Mouse (Mus musculus): ENCODE results near the gene Akap12. TPM values are rescaled to one million over a fixed set of nuclear protein-coding genes. Genes with fewer than 3 reads are reported as not detected.

Akap12 gene
- polyA plus RNA-seq, 1 experiment from 2014 or later, result 53.7 TPM

DNA sequence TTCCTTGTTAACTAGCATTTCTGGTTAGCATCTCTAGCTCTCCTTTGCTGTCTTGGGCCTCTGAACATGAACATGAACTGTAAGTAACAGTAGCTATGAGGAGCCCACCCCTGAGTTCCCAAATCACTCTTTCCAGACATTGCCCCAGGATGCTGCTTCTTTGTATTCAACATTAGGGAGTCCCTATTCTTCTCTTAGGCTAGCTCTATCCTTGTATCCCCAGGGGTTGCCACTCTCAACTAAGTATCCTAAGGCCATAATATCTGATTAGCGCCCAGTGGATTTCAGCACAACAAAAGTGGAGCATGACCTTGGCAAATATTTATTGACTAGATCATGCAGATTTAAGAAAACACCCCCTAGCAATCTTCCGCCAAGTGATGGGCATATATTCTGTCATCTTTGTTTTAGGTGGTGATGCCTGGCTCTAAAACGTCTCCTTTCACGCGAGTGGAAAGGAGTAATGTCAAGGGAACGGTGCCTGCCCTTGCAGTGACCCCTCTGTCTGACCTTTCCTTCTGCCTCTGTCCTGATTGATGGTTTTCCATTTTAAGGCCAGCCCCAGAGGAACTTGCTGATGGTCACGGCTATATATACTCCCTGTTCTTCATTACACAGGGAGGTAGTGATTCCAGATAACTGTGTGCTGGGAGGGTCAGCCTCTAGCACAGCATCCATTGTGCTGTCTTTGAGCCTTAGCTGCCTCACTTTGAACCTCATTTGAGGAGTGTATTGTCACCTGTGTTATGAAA, 66.2 kb downstream of the Akap12 start:
- Histone ChIP-seq H3K9ac (ENCODE audit: low read depth, low read length) (no peak overlapping the region), H3K27me3 (ENCODE audit: insufficient read depth, low read length) (no peaks in the 10 kb centered on the region), H3K4me3 (replicated peaks; ENCODE audit: low read depth, low read length) (no peak overlapping the region), H3K27ac (no peak overlapping the region), H3K9me3 (replicated peaks; ENCODE audit: low read length) (no peaks in the 10 kb centered on the region), H3K36me3 (ENCODE audit: insufficient read depth, low read length) (no peaks in the 10 kb centered on the region), H3K4me1 (replicated peaks; ENCODE audit: insufficient read depth, low read length) (no peaks in the 10 kb centered on the region), H3K4me2 (ENCODE audit: low read length) (no peak overlapping the region)
- TF ChIP-seq CTCF (IDR thresholded peaks at IDR 0.05; ENCODE audit: low read depth), result no peak
- DNase-seq (ENCODE audit: low spot score) (no peak), ATAC-seq (replicated peaks; ENCODE audit: low FRiP score, low read depth) (no peak)
- WGBS, result 47% methylated on average over 7 of the region's 7 CpGs

DNA sequence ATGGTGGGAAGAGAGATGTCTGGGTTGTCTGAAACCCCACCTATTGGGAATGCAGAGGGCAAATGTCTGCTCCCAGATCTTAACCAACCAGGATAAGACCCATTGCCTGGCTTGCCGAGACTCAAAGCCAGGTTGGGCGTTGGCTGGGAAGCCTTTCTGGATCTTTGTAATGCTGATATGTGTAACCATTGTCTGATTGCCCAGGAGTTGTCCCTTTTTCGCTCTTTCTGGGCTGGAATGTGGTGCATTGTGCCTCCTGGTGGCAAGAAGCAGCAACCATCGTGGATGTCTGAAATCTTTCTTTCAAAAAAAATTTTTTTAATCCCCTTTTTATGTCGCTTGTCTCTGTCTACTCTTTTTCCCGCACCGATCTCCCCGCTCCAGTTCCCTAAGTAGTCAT, 67.1 kb downstream of the Akap12 start:
- Histone ChIP-seq H3K36me3 (ENCODE audit: insufficient read depth, low read length) (no peaks in the 10 kb centered on the region), H3K27me3 (ENCODE audit: insufficient read depth, low read length) (no peaks in the 10 kb centered on the region), H3K4me2 (ENCODE audit: low read length) (peak overlapping the region; percentile 65; the same call in 1 of the 2 replicates), H3K9ac (ENCODE audit: low read depth, low read length) (peak overlapping the region; percentile 49; the same call in 1 of the 2 replicates), H3K4me3 (replicated peaks; ENCODE audit: low read depth, low read length) (no peak overlapping the region), H3K9me3 (replicated peaks; ENCODE audit: low read length) (no peaks in the 10 kb centered on the region), H3K27ac (no peak overlapping the region), H3K4me1 (replicated peaks; ENCODE audit: insufficient read depth, low read length) (no peaks in the 10 kb centered on the region)
- 16% methylated on average over 8 of the region's 8 CpGs for WGBS
- ATAC-seq (replicated peaks; ENCODE audit: low FRiP score, low read depth), result no peak
- peak; percentile 84 for DNase-seq (ENCODE audit: low spot score)
- TF ChIP-seq CTCF (IDR thresholded peaks at IDR 0.05; ENCODE audit: low read depth), result peak; percentile 88

DNA sequence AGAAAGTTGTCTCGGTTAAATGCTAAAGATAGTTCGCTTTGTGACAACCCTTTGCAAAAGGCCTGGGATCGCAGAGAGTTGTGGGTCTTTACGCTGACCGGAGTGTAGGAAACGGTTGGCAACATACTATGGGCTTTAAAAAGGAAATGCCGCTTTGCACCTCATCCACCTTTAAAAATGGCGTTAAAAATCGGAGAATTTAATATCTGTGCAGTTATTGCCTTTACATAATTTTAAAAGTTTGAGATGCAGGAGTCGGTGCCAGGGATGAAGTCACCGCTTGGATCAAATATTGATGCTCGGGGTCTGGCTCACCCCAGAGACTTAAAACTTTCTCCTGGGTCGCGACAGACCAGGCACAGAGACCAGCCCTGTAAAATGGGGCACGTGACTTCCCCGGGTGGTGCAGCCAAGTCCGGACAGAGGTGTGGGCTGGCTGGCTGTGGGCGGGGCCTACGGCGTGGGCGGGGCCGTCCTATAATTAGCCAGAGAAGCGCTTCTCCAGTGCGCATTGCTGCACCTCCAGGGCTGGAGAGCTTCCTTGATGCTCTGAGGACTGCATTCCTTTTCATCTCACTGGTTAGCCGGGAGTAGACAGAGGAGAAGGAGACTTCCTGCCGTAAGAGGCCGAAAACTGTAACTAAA, 68.0 kb downstream of the Akap12 start:
- Histone ChIP-seq H3K4me1 (replicated peaks; ENCODE audit: insufficient read depth, low read length) (peaks cover 4% of the 10 kb centered on the region; the same call in 1 of the 2 replicates), H3K27ac (peak overlapping the region; percentile 47), H3K27me3 (ENCODE audit: insufficient read depth, low read length) (no peaks in the 10 kb centered on the region), H3K4me2 (ENCODE audit: low read length) (peak overlapping the region; percentile 65), H3K36me3 (ENCODE audit: insufficient read depth, low read length) (no peaks in the 10 kb centered on the region), H3K9ac (ENCODE audit: low read depth, low read length) (peak overlapping the region; percentile 49; the same call in 1 of the 2 replicates), H3K4me3 (replicated peaks; ENCODE audit: low read depth, low read length) (peak overlapping the region; percentile 43), H3K9me3 (replicated peaks; ENCODE audit: low read length) (no peaks in the 10 kb centered on the region)
- DNase-seq (ENCODE audit: low spot score) (peak; percentile 89), ATAC-seq (replicated peaks; ENCODE audit: low FRiP score, low read depth) (peak; percentile 91)
- TF ChIP-seq CTCF (IDR thresholded peaks at IDR 0.05; ENCODE audit: low read depth), result no peak
- WGBS, result 6% methylated on average over 27 of the region's 27 CpGs

DNA sequence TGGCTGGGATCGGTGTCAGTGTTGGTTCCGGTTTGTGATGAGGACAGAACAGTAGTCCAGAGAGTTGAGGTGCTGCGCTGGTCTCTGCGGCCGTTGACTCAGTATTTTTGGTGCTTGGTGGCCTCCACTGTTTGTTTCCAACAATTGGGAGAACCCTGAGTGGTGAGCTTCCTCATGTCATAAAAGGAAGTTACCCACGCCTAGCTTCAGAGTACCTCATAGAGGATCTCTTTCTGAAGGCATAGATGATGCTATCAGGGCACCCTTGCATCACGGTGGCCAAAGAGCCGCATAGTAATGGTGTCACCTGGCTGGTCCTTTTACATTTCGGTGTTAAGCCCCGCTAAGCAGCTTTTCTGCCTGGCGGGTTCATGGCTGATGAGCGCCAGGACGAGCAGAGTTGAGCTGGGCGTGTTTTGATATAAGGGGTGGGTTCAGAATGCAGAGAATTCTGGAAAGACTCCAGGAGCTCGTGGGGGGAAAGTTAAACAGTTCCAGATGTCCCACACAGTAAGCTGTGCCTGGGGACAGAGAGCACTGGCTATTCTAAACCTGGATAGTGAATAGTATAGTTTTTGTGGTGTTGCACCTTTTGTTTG, 72.8 kb downstream of the Akap12 start:
- no peaks in the 10 kb centered on the region for H3K36me3 ChIP-seq (ENCODE audit: insufficient read depth, low read length)
- TF ChIP-seq CTCF (IDR thresholded peaks at IDR 0.05; ENCODE audit: low read depth), result no peak
- H3K9me3 ChIP-seq (replicated peaks; ENCODE audit: low read length), result no peaks in the 10 kb centered on the region
- H3K9ac ChIP-seq (ENCODE audit: low read depth, low read length), result no peak overlapping the region
- DNase-seq (ENCODE audit: low spot score) (peak; percentile 76), ATAC-seq (replicated peaks; ENCODE audit: low FRiP score, low read depth) (0 out of 2 replicates have a peak, but pooled peaks have one; percentile 40)
- 40% methylated on average over 15 of the region's 15 CpGs for WGBS
- H3K4me3 ChIP-seq (replicated peaks; ENCODE audit: low read depth, low read length), result no peak overlapping the region
- H3K4me2 ChIP-seq (ENCODE audit: low read length), result peak overlapping the region; percentile 42
- no peaks in the 10 kb centered on the region for H3K27me3 ChIP-seq (ENCODE audit: insufficient read depth, low read length)
- peaks cover 4% of the 10 kb centered on the region; the same call in 1 of the 2 replicates for H3K4me1 ChIP-seq (replicated peaks; ENCODE audit: insufficient read depth, low read length)
- H3K27ac ChIP-seq, result no peak overlapping the region

DNA sequence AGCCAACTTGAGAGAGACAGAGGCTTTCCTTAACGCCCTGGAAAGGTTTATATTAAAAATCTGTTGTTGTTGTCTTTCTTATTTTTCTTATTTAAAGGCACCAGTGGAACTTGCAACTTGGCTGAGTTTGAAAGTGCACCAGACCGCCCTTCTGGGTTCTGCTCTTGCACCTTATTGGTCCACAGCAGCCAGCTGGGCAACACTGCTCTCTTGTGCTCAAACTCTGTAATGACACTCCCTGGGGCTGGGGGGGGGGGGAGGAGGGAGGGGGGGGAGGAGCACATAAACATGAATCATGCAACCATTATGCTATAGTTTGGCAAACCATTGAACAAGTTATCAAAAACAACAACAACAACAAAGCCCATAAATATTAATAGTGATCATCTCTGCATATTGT, 75.2 kb downstream of the Akap12 start:
- H3K9ac ChIP-seq (ENCODE audit: low read depth, low read length), result no peak overlapping the region
- ATAC-seq (replicated peaks; ENCODE audit: low FRiP score, low read depth) (peak; percentile 47; the same call in 1 of the 2 replicates), DNase-seq (ENCODE audit: low spot score) (peak; percentile 85)
- no peak overlapping the region for H3K4me2 ChIP-seq (ENCODE audit: low read length)
- peak; percentile 63 for TF ChIP-seq CTCF (IDR thresholded peaks at IDR 0.05; ENCODE audit: low read depth)
- no peaks in the 10 kb centered on the region for H3K27me3 ChIP-seq (ENCODE audit: insufficient read depth, low read length)
- WGBS, result 10% methylated on average over 2 of the region's 2 CpGs
- no peak overlapping the region for H3K27ac ChIP-seq
- H3K9me3 ChIP-seq (replicated peaks; ENCODE audit: low read length), result no peaks in the 10 kb centered on the region
- no peak overlapping the region for H3K4me3 ChIP-seq (replicated peaks; ENCODE audit: low read depth, low read length)
- no peaks in the 10 kb centered on the region for H3K36me3 ChIP-seq (ENCODE audit: insufficient read depth, low read length)
- peaks cover 4% of the 10 kb centered on the region; the same call in 1 of the 2 replicates for H3K4me1 ChIP-seq (replicated peaks; ENCODE audit: insufficient read depth, low read length)

DNA sequence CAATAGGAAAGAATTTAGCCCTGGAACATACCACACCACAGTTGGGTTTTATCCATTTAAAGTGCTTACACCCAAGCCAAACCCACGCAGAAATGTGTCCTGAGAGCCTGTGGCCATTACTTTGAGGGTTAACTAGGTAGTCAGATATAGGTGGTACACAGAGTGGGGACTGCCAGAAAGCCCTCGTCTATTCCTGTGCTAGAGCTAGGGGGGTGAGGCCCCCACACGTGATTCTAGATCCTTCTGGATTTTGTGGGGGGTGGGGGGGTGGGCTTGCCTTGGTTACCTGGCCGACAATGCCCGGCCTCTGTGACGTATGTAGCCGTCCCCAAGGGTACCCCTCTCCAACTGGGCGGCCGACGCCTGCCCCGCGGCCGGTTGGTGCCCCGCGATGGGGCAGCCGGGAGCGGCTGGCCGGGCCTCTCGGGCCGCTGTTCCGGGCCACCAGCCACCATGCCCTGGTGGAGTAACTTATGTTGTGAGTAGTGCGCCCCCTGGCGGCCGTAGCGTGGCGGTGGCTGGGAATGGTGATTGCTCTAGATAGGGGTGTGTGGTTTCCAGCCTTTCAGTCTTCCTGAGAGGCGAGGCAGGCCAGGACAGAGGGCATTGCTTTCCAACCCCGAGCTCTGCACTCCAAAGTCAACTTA, 80.4 kb downstream of the Akap12 start:
- H3K4me1 ChIP-seq (replicated peaks; ENCODE audit: insufficient read depth, low read length), result no peaks in the 10 kb centered on the region
- peak overlapping the region; percentile 28; the same call in 1 of the 2 replicates for H3K9ac ChIP-seq (ENCODE audit: low read depth, low read length)
- ATAC-seq (replicated peaks; ENCODE audit: low FRiP score, low read depth) (peak; percentile 97), DNase-seq (ENCODE audit: low spot score) (peak; percentile 94)
- peak; percentile 85 for TF ChIP-seq CTCF (IDR thresholded peaks at IDR 0.05; ENCODE audit: low read depth)
- H3K27me3 ChIP-seq (ENCODE audit: insufficient read depth, low read length), result no peaks in the 10 kb centered on the region
- 6% methylated on average over 28 of the region's 28 CpGs for WGBS
- H3K9me3 ChIP-seq (replicated peaks; ENCODE audit: low read length), result no peaks in the 10 kb centered on the region
- no peaks in the 10 kb centered on the region for H3K36me3 ChIP-seq (ENCODE audit: insufficient read depth, low read length)
- no peak overlapping the region for H3K27ac ChIP-seq
- peak overlapping the region; percentile 58 for H3K4me2 ChIP-seq (ENCODE audit: low read length)
- peak overlapping the region; percentile 17; the same call in 1 of the 2 replicates for H3K4me3 ChIP-seq (replicated peaks; ENCODE audit: low read depth, low read length)
